Mouse (Mus musculus) lung, embryonic 16.5 days (tissue): ENCODE data around the gene Vegfd. TPM values are rescaled to one million over a fixed set of nuclear protein-coding genes. Genes with fewer than 3 reads are reported as not detected.

Experiments used
- ATAC-seq: fragments of 200-750 bp; cut with Nextera tagmentation; 2 replicates; pipeline ENCODE4 v1.8.0; 2017; ENCODE audit warnings: low read depth, mild to moderate bottlenecking, moderate library complexity
- H3K27ac ChIP-seq: fragments of 300-500 bp; sonication (generic); 2 replicates; pipeline ENCODE4 v1.5.1; 2014; ENCODE audit warnings: mild to moderate bottlenecking, control low read depth, low read length
- H3K27me3 ChIP-seq: fragments of 300-500 bp; sonication (generic); 2 replicates; pipeline ENCODE4 v1.6.1; 2014; ENCODE audit warnings: low read depth, low read length, mixed read lengths; ENCODE audit not compliant: control insufficient read depth, insufficient read depth
- H3K36me3 ChIP-seq: fragments of 300-500 bp; sonication (generic); 2 replicates; pipeline ENCODE4 v1.6.1; 2014; ENCODE audit warnings: low read length; ENCODE audit not compliant: control insufficient read depth, insufficient read depth
- H3K4me1 ChIP-seq: fragments of 300-500 bp; sonication (generic); replicated peaks from 2 replicates; pipeline ENCODE4 v1.6.1; 2014; ENCODE audit warnings: low read length, mixed read lengths; ENCODE audit not compliant: control insufficient read depth, insufficient read depth
- H3K4me2 ChIP-seq: fragments of 300-500 bp; sonication (generic); 2 replicates; pipeline ENCODE4 v1.6.1; 2014; ENCODE audit warnings: low read depth, low read length, control low read depth
- H3K4me3 ChIP-seq: fragments of 300-500 bp; sonication (generic); 2 replicates; pipeline ENCODE4 v1.5.1; 2014; ENCODE audit warnings: mild to moderate bottlenecking, low read length, control low read depth
- H3K9ac ChIP-seq: fragments of 300-500 bp; sonication (generic); 2 replicates; pipeline ENCODE4 v1.6.1; 2014; ENCODE audit warnings: low read length, control low read depth
- H3K9me3 ChIP-seq: fragments of 300-500 bp; sonication (generic); 2 replicates; pipeline ENCODE4 v1.6.1; 2016; ENCODE audit warnings: low read length; ENCODE audit not compliant: control insufficient read depth
- WGBS: fragments of 180-500 bp; shearing (Covaris S2); extraction: QIAGEN DNeasy Blood & Tissue Kit; methylation state at CpG from one replicate; pipeline ENCODE4 v1.1.7; 2014; 5-methylcytosine and 5-hydroxymethylcytosine counted together
- polyA plus RNA-seq: library from polyadenylated mRNA; unstranded; fragments of >200 nt; fragmentation: Nextera tagmentation; extraction: Ambion mirVana; gene quantifications from 2 replicates; pipeline ENCODE4 v1.2.1, GENCODE M21; 2015

Vegfd gene
- polyA plus RNA-seq, 1 experiment from 2014 or later, result 58.4 TPM

- ATAC-seq, result no peak
- Histone ChIP-seq H3K4me1 (no peaks in the 10 kb centered on the region), H3K4me3 (no peak overlapping the region), H3K27ac (no peak overlapping the region), H3K27me3 (no peaks in the 10 kb centered on the region), H3K36me3 (no peaks in the 10 kb centered on the region), H3K4me2 (no peak overlapping the region), H3K9ac (no peak overlapping the region), H3K9me3 (no peaks in the 10 kb centered on the region)
- WGBS, result 52% methylated on average over 12 of the region's 12 CpGs
Observed at GRCm38 (mm10) chrX:164445601-164446000, 72.4 kb downstream of the Vegfd start.

GRCm38 (mm10) chrX:164446106-164446551, 73.0 kb downstream of the Vegfd start:
- no peak overlapping the region for H3K4me3 ChIP-seq
- H3K9me3 ChIP-seq, result no peaks in the 10 kb centered on the region
- no peak overlapping the region for H3K27ac ChIP-seq
- no peaks in the 10 kb centered on the region for H3K27me3 ChIP-seq
- H3K4me1 ChIP-seq, result no peaks in the 10 kb centered on the region
- H3K4me2 ChIP-seq, result no peak overlapping the region
- H3K36me3 ChIP-seq, result no peaks in the 10 kb centered on the region
- no peak overlapping the region for H3K9ac ChIP-seq
- 69% methylated on average over 10 of the region's 10 CpGs for WGBS
- ATAC-seq, result no peak

- H3K36me3 ChIP-seq, result no peaks in the 10 kb centered on the region
- 88% methylated on average over 9 of the region's 9 CpGs for WGBS
- ATAC-seq, result no peak
Observed at GRCm38 (mm10) chrX:164446835-164447681, 73.9 kb downstream of the Vegfd start.

GRCm38 (mm10) chrX:164447682-164448071, 74.5 kb downstream of the Vegfd start:
- H3K27me3 ChIP-seq, result no peaks in the 10 kb centered on the region
- ATAC-seq, result no peak
- H3K36me3 ChIP-seq, result no peaks in the 10 kb centered on the region
- no peak overlapping the region for H3K4me2 ChIP-seq
- WGBS, result 79% methylated on average over 2 of the region's 2 CpGs
- no peaks in the 10 kb centered on the region for H3K9me3 ChIP-seq
- H3K4me1 ChIP-seq, result no peaks in the 10 kb centered on the region
- H3K9ac ChIP-seq, result no peak overlapping the region
- no peak overlapping the region for H3K4me3 ChIP-seq
- no peak overlapping the region for H3K27ac ChIP-seq

More at GRCm38 (mm10) chrX:164446835-164447681, 73.9 kb downstream of the Vegfd start:
- no peak overlapping the region for H3K4me3 ChIP-seq
- no peaks in the 10 kb centered on the region for H3K9me3 ChIP-seq
- H3K4me1 ChIP-seq, result no peaks in the 10 kb centered on the region
- no peaks in the 10 kb centered on the region for H3K27me3 ChIP-seq
- H3K4me2 ChIP-seq, result no peak overlapping the region
- H3K9ac ChIP-seq, result no peak overlapping the region
- no peak overlapping the region for H3K27ac ChIP-seq

GRCm38 (mm10) chrX:164449201-164449600, 76.0 kb downstream of the Vegfd start:
- Histone ChIP-seq H3K27ac (no peak overlapping the region), H3K4me1 (no peaks in the 10 kb centered on the region), H3K9ac (no peak overlapping the region), H3K9me3 (no peaks in the 10 kb centered on the region), H3K4me3 (no peak overlapping the region), H3K4me2 (no peak overlapping the region), H3K27me3 (no peaks in the 10 kb centered on the region), H3K36me3 (no peaks in the 10 kb centered on the region)
- WGBS, result 23% methylated on average over 3 of the region's 3 CpGs
- ATAC-seq, result peak; percentile 54; the same call in 1 of the 2 replicates

Other genes starting within 250 kb of the Vegfd start
- 2.1 and 3.3 TPM in 2 replicates for gene Ace2, start 234.0 kb upstream of the Vegfd start, polyA plus RNA-seq
- gene Bmx, start 115.2 kb upstream of the Vegfd start, polyA plus RNA-seq, result 1.3 and 1.6 TPM in 2 replicates
- 17.1 and 17.7 TPM in 2 replicates for gene Pir, start 104.0 kb upstream of the Vegfd start, polyA plus RNA-seq
- gene Piga, start 46.4 kb downstream of the Vegfd start, polyA plus RNA-seq, result 20.3 and 22.0 TPM in 2 replicates
- gene Asb11, start 63.6 kb downstream of the Vegfd start, polyA plus RNA-seq, result 0.45 and 0.50 TPM in 2 replicates
- not detected in 2 replicates for gene Asb9, start 132.9 kb downstream of the Vegfd start, polyA plus RNA-seq